Mouse (Mus musculus) stomach, embryonic 15.5 days (tissue): ENCODE measurements around the gene Tespa1. TPM values are rescaled to one million over a fixed set of nuclear protein-coding genes. Genes with fewer than 3 reads are reported as not detected.
"Not testable (repeated sequence)": the region's sequence is repeated elsewhere in the genome, so short reads cannot be mapped to it uniquely, and the experiment has no call there.

Experiments
- ATAC-seq: fragments of 200-750 bp; cut with Nextera tagmentation; 2 replicates; pipeline ENCODE4 v1.8.0; 2017; ENCODE audit warnings: low read depth, moderate number of reproducible peaks, moderate TSS enrichment; ENCODE audit not compliant: insufficient read depth, low FRiP score
- H3K27ac ChIP-seq: fragments of 300-500 bp; sonication (generic); 2 replicates; pipeline ENCODE4 v1.5.1; 2015; ENCODE audit warnings: mild to moderate bottlenecking, inconsistent platforms
- H3K27me3 ChIP-seq: fragments of 300-500 bp; sonication (generic); replicated peaks from 2 replicates; pipeline ENCODE4 v1.6.1; 2015; ENCODE audit warnings: inconsistent platforms
- H3K36me3 ChIP-seq: fragments of 300-500 bp; sonication (generic); 2 replicates; pipeline ENCODE4 v1.6.1; 2015; ENCODE audit warnings: inconsistent platforms
- H3K4me1 ChIP-seq: fragments of 300-500 bp; sonication (generic); 2 replicates; pipeline ENCODE4 v1.6.1; 2015; ENCODE audit warnings: inconsistent platforms
- H3K4me2 ChIP-seq: fragments of 300-500 bp; sonication (generic); 2 replicates; pipeline ENCODE4 v1.6.1; 2015; ENCODE audit warnings: mild to moderate bottlenecking, inconsistent platforms
- H3K4me3 ChIP-seq: fragments of 300-500 bp; sonication (generic); replicated peaks from 2 replicates; pipeline ENCODE4 v1.5.1; 2015; ENCODE audit warnings: inconsistent platforms
- H3K9ac ChIP-seq: fragments of 300-500 bp; sonication (generic); 2 replicates; pipeline ENCODE4 v1.6.1; 2015; ENCODE audit warnings: inconsistent platforms
- H3K9me3 ChIP-seq: fragments of 300-500 bp; sonication (generic); 2 replicates; pipeline ENCODE4 v1.6.1; 2016; ENCODE audit warnings: inconsistent platforms
- WGBS: fragments of 180-500 bp; shearing (Covaris S2); methylation state at CpG from one replicate; pipeline ENCODE4 v1.1.7; 2015; 5-methylcytosine and 5-hydroxymethylcytosine counted together
- polyA plus RNA-seq: library from polyadenylated mRNA; unstranded; fragments of >200 nt; fragmentation: Nextera tagmentation; extraction: Ambion mirVana; gene quantifications from 2 replicates; pipeline ENCODE4 v1.2.1, GENCODE M21; 2015

Tespa1 gene
- polyA plus RNA-seq, 1 experiment from 2014 or later = 1.0 TPM

GRCm38 (mm10) chr10:130314110-130314829 lies 8.4 kb upstream of the Tespa1 start:
- H3K4me1 ChIP-seq = no peaks in the 10 kb centered on the region; the same call in 1 of the 2 replicates
- no peak; the same call in 1 of the 2 replicates for ATAC-seq
- no peak overlapping the region for H3K27ac ChIP-seq
- no peak overlapping the region for H3K4me3 ChIP-seq
- H3K9me3 ChIP-seq = no peaks in the 10 kb centered on the region
- H3K36me3 ChIP-seq = no peaks in the 10 kb centered on the region
- WGBS = 62% methylated on average over 2 of the region's 2 CpGs
- H3K27me3 ChIP-seq = no peaks in the 10 kb centered on the region
- H3K9ac ChIP-seq = no peak overlapping the region
- H3K4me2 ChIP-seq = no peak overlapping the region

- Histone ChIP-seq H3K9me3 (no peaks in the 10 kb centered on the region), H3K4me1 (no peaks in the 10 kb centered on the region; the same call in 1 of the 2 replicates), H3K9ac (no peak overlapping the region), H3K4me3 (no peak overlapping the region), H3K4me2 (no peak overlapping the region), H3K36me3 (no peaks in the 10 kb centered on the region), H3K27me3 (no peaks in the 10 kb centered on the region), H3K27ac (no peak overlapping the region)
- no peak for ATAC-seq
Observed at GRCm38 (mm10) chr10:130315846-130316245, 6.8 kb upstream of the Tespa1 start.

- WGBS = 76% methylated on average over 4 of the region's 4 CpGs
- ATAC-seq = no peak
- Histone ChIP-seq H3K9me3 (no peaks in the 10 kb centered on the region), H3K4me2 (no peak overlapping the region), H3K27ac (no peak overlapping the region), H3K4me1 (no peaks in the 10 kb centered on the region; the same call in 1 of the 2 replicates), H3K36me3 (no peaks in the 10 kb centered on the region), H3K9ac (no peak overlapping the region), H3K27me3 (no peaks in the 10 kb centered on the region), H3K4me3 (no peak overlapping the region)
Observed at GRCm38 (mm10) chr10:130318720-130319119, 4.0 kb upstream of the Tespa1 start.

- ATAC-seq = no peak
- Histone ChIP-seq H3K36me3 (no peaks in the 10 kb centered on the region), H3K9me3 (no peaks in the 10 kb centered on the region), H3K4me3 (no peak overlapping the region), H3K4me2 (no peak overlapping the region), H3K4me1 (no peaks in the 10 kb centered on the region), H3K27me3 (no peaks in the 10 kb centered on the region), H3K9ac (no peak overlapping the region), H3K27ac (no peak overlapping the region)
- 82% methylated on average over 2 of the region's 2 CpGs for WGBS
Observed at GRCm38 (mm10) chr10:130320715-130321114, 2.0 kb upstream of the Tespa1 start.

- Histone ChIP-seq H3K27ac (no peak overlapping the region), H3K36me3 (no peaks in the 10 kb centered on the region), H3K4me3 (no peak overlapping the region), H3K9me3 (no peaks in the 10 kb centered on the region), H3K4me1 (no peaks in the 10 kb centered on the region), H3K27me3 (no peaks in the 10 kb centered on the region), H3K4me2 (no peak overlapping the region), H3K9ac (no peak overlapping the region)
- no peak for ATAC-seq
Observed at GRCm38 (mm10) chr10:130322062-130322461, 608 bp upstream of the Tespa1 start.

- Histone ChIP-seq H3K4me2 (no peak overlapping the region), H3K9ac (no peak overlapping the region), H3K36me3 (no peaks in the 10 kb centered on the region), H3K27ac (no peak overlapping the region), H3K4me3 (no peak overlapping the region), H3K4me1 (no peaks in the 10 kb centered on the region), H3K9me3 (no peaks in the 10 kb centered on the region), H3K27me3 (no peaks in the 10 kb centered on the region)
- ATAC-seq = no peak
- WGBS = 80% methylated on average over 4 of the region's 4 CpGs
Observed at GRCm38 (mm10) chr10:130324243-130324642, 1.6 kb downstream of the Tespa1 start.

- Histone ChIP-seq H3K4me3 (no peak overlapping the region), H3K9ac (no peak overlapping the region), H3K27me3 (no peaks in the 10 kb centered on the region), H3K4me1 (no peaks in the 10 kb centered on the region), H3K27ac (no peak overlapping the region), H3K36me3 (no peaks in the 10 kb centered on the region), H3K4me2 (no peak overlapping the region), H3K9me3 (no peaks in the 10 kb centered on the region)
- 92% methylated on average over 1 of the region's 1 CpGs for WGBS
- ATAC-seq = no peak
Observed at GRCm38 (mm10) chr10:130330711-130331110, 8.0 kb downstream of the Tespa1 start.

GRCm38 (mm10) chr10:130336385-130336784 lies 13.7 kb downstream of the Tespa1 start:
- H3K9me3 ChIP-seq = no peaks in the 10 kb centered on the region
- H3K27me3 ChIP-seq = no peaks in the 10 kb centered on the region
- WGBS = 57% methylated on average over 1 of the region's 1 CpGs
- H3K9ac ChIP-seq = no peak overlapping the region
- no peaks in the 10 kb centered on the region for H3K36me3 ChIP-seq
- no peak overlapping the region for H3K4me3 ChIP-seq
- H3K27ac ChIP-seq = no peak overlapping the region
- ATAC-seq = no peak
- H3K4me1 ChIP-seq = no peaks in the 10 kb centered on the region
- H3K4me2 ChIP-seq = no peak overlapping the region

- no peak for ATAC-seq
- H3K4me3 ChIP-seq = no peak overlapping the region
Observed at GRCm38 (mm10) chr10:130337581-130337980, 14.9 kb downstream of the Tespa1 start.

GRCm38 (mm10) chr10:130340050-130340449 lies 17.4 kb downstream of the Tespa1 start:
- not testable (repeated sequence) for H3K4me2 ChIP-seq, H3K4me1 ChIP-seq, H3K9ac ChIP-seq, H3K27ac ChIP-seq, ATAC-seq, H3K4me3 ChIP-seq, H3K36me3 ChIP-seq, H3K27me3 ChIP-seq, H3K9me3 ChIP-seq
- 87% methylated on average over 4 of the region's 4 CpGs for WGBS

More at GRCm38 (mm10) chr10:130337581-130337980, 14.9 kb downstream of the Tespa1 start:
- Histone ChIP-seq H3K36me3 (no peaks in the 10 kb centered on the region), H3K27ac (no peak overlapping the region), H3K9ac (no peak overlapping the region), H3K9me3 (no peaks in the 10 kb centered on the region), H3K27me3 (no peaks in the 10 kb centered on the region), H3K4me1 (no peaks in the 10 kb centered on the region), H3K4me2 (no peak overlapping the region)
- WGBS = 42% methylated on average over 2 of the region's 2 CpGs

GRCm38 (mm10) chr10:130344056-130344455 lies 21.4 kb downstream of the Tespa1 start:
- Histone ChIP-seq H3K4me2 (no peak overlapping the region), H3K4me1 (no peaks in the 10 kb centered on the region), H3K27me3 (no peaks in the 10 kb centered on the region), H3K9me3 (no peaks in the 10 kb centered on the region), H3K27ac (no peak overlapping the region), H3K9ac (no peak overlapping the region), H3K36me3 (no peaks in the 10 kb centered on the region), H3K4me3 (no peak overlapping the region)
- no peak for ATAC-seq
- 71% methylated on average over 1 of the region's 1 CpGs for WGBS

- no peak overlapping the region for H3K9ac ChIP-seq
- ATAC-seq = no peak
- no peaks in the 10 kb centered on the region for H3K27me3 ChIP-seq
- H3K9me3 ChIP-seq = no peaks in the 10 kb centered on the region
- no peak overlapping the region for H3K4me3 ChIP-seq
- no peaks in the 10 kb centered on the region for H3K4me1 ChIP-seq
- WGBS = 50% methylated on average over 2 of the region's 2 CpGs
- H3K27ac ChIP-seq = no peak overlapping the region
- no peaks in the 10 kb centered on the region for H3K36me3 ChIP-seq
- H3K4me2 ChIP-seq = no peak overlapping the region
Observed at GRCm38 (mm10) chr10:130363438-130364164, 40.9 kb downstream of the Tespa1 start.
